Mouse (Mus musculus) thymus, postnatal 14 days (tissue): ENCODE data around the gene Polr2l.

Source experiments
- DNase-seq: peaks from one replicate; pipeline ENCODE4 v3.0.0; 2021

Polr2l gene

GRCm38 (mm10) chr7:141431434-141432185, 43.3 kb downstream of the Polr2l start:
- DNase-seq = no peak

- no peak for DNase-seq
These were observed 44.2 kb downstream of the Polr2l start for GRCm38 (mm10) chr7:141430585-141431240.

- no peak for DNase-seq
These were observed 44.9 kb downstream of the Polr2l start for GRCm38 (mm10) chr7:141429840-141430584.

GRCm38 (mm10) chr7:141429310-141429709, 45.6 kb downstream of the Polr2l start, which contains the start of gene Cend1:
Cend1 (minus strand) TSS chr7:141429491.
- peak; percentile 15 for DNase-seq

GRCm38 (mm10) chr7:141428701-141429100, 46.2 kb downstream of the Polr2l start:
- DNase-seq = no peak

- DNase-seq = no peak
These were observed 47.8 kb downstream of the Polr2l start for GRCm38 (mm10) chr7:141426948-141427730.

GRCm38 (mm10) chr7:141423811-141424210, 51.1 kb downstream of the Polr2l start:
- no peak for DNase-seq
